In the genomic region with DNA sequence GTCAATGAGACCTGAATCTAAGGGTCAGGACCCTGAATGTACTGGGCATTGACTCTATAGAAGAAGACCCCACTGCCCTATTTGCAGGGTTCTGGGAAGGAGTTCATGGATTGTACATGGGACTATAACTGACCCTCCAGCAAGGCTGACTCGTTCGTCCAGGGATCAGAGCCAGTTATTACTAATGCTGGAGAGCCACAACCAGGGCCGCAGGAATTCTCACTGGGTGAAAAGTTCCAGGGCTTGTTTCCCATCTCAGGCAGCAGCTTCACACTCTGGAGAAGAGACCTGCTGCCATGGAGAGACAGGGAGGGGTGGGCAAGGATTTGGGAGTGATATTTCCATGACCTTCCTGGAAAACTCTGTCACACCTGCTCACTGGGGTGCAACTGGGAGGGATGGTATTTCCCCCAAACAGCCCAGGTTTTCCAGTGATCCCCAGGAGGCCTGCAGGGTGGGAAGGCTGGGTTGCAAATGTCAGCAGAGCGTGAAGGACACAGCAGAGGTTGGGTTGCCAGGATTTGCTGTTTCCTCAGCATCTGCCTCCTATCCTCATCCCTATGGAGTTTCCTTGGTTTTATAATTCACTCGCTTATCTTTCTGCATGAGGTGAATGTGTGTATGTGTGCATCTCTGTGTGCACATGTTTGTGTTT, we compare ENCODE assay signal across 25 mouse cellular contexts.
A peak's percentile ranks its signal among the peaks of the same experiment; 100 is the strongest.
DNase-seq lines count a peak whose midpoint lies in the region; ATAC-seq and TF ChIP-seq lines count a peak whose summit lies in the region.
"Had no signal": no experiment of that assay in that cellular context is flagged by ENCODE, and none has a peak within 500 bp of the region (broad histone marks: within the 10 kb centered on the region; RNA-seq: fewer than 3 reads in every experiment).

No protein-coding gene starts in this region.

- no peak for TF ChIP-seq CTCF in Patski (IDR thresholded peaks at IDR 0.05)
- TF ChIP-seq CTCF in left cerebral cortex, adult 2 months (IDR thresholded peaks at IDR 0.05), result no peak

- H3K4me1 ChIP-seq in kidney, embryonic 14.5 days (ENCODE audit: control insufficient read depth, insufficient read depth, low read length), result peaks cover 11% of the 10 kb centered on the region; the same call in 1 of the 2 replicates
- H3K4me1 ChIP-seq: embryonic facial prominence, embryonic 13.5 days; forebrain, embryonic 13.5 days; liver, embryonic 15.5 days; lung, embryonic 15.5 days; stomach, embryonic 15.5 days had no signal

- H3K4me2 ChIP-seq in kidney, embryonic 14.5 days (replicated peaks; ENCODE audit: low read depth, low read length), result no peak overlapping the region
- H3K4me2 ChIP-seq: embryonic facial prominence, embryonic 13.5 days; forebrain, embryonic 13.5 days; heart, embryonic 11.5 days; liver, embryonic 15.5 days; lung, embryonic 15.5 days; stomach, embryonic 15.5 days had no signal

- H3K27me3 ChIP-seq in kidney, embryonic 14.5 days (ENCODE audit: control insufficient read depth, insufficient read depth, low read length), result no peaks in the 10 kb centered on the region
- no peaks in the 10 kb centered on the region for H3K27me3 ChIP-seq in Patski
- H3K27me3 ChIP-seq: embryonic facial prominence, embryonic 13.5 days; forebrain, embryonic 13.5 days; liver, embryonic 15.5 days; lung, embryonic 15.5 days; stomach, embryonic 15.5 days had no signal

- 54% methylated on average over 5 of the region's 5 CpGs for WGBS in kidney, embryonic 14.5 days

- H3K27ac ChIP-seq in kidney, embryonic 14.5 days (ENCODE audit: low read depth, low read length), result 0 out of 2 replicates have a peak overlapping the region, but pooled peaks have one; percentile 42
- no peak overlapping the region for H3K27ac ChIP-seq in left cerebral cortex, adult 2 months
- H3K27ac ChIP-seq: embryonic facial prominence, embryonic 13.5 days; forebrain, embryonic 13.5 days; kidney, postnatal 0 days; liver, embryonic 15.5 days; lung, embryonic 15.5 days; stomach, embryonic 15.5 days had no signal

- in situ Hi-C loops in Patski (cut with MboI; ENCODE audit: low pct_unique_long_range_greater_than_20kb), result no loop called here

- no peak for ATAC-seq in kidney, embryonic 14.5 days (ENCODE audit: low FRiP score, low TSS enrichment)
- peak; percentile 46 for ATAC-seq in Patski
- ATAC-seq: CD4-positive, CD25-positive, alpha-beta regulatory T cell, adult 4 months; forebrain, embryonic 13.5 days had no signal

- POLR2A ChIA-PET in Patski (lab: Charles Lee), result interaction anchor here (0.7 kb wide), 1 partner anchor 380 kb away, joined by 4 read pairs; no protein-coding TSS in a partner anchor

- H3K9me3 ChIP-seq in kidney, embryonic 14.5 days (ENCODE audit: control insufficient read depth, low read length), result no peaks in the 10 kb centered on the region
- H3K9me3 ChIP-seq: embryonic facial prominence, embryonic 13.5 days; forebrain, embryonic 13.5 days; liver, embryonic 15.5 days; lung, embryonic 15.5 days; stomach, embryonic 15.5 days had no signal

- DNase-seq in gastrocnemius, adult 18-20 months (ENCODE audit: low spot score), result peak; percentile 38
- DNase-seq in gastrocnemius, postnatal 36 days, result no peak
- no peak for DNase-seq in kidney, postnatal 10 days
- peak; percentile 53 for DNase-seq in Patski (ENCODE audit: low read depth, low spot score)
- DNase-seq in kidney, postnatal 36 days, result peak; percentile 13 to 20
- DNase-seq in left cerebral cortex, adult 2 months (ENCODE audit: extremely low spot score in 1 of 2, low spot score in 2 of 2), result no peak
- DNase-seq: adrenal gland, postnatal 10 days; cerebellum, adult 18-20 months; cerebellum, postnatal 36 days; embryo, embryonic 11 days; heart, adult 11 months; liver; lung, postnatal 4 days; thymus, adult 18-20 months; thymus, postnatal 36 days had no signal

- no peaks in the 10 kb centered on the region for H3K36me3 ChIP-seq in kidney, embryonic 14.5 days (ENCODE audit: control insufficient read depth, insufficient read depth, low read length)
- H3K36me3 ChIP-seq: embryonic facial prominence, embryonic 13.5 days; liver, embryonic 15.5 days; lung, embryonic 15.5 days; stomach, embryonic 15.5 days had no signal

- intact Hi-C loops in gastrocnemius, postnatal 36 days (cut with DNase I), result no loop called here
- intact Hi-C loops in left cerebral cortex, adult 2 months (cut with DNase I), result no loop called here

- H3K9ac ChIP-seq in kidney, embryonic 14.5 days (ENCODE audit: low read depth, low read length), result no peak overlapping the region
- H3K9ac ChIP-seq: embryonic facial prominence, embryonic 13.5 days; forebrain, embryonic 13.5 days; liver, embryonic 15.5 days; lung, embryonic 15.5 days; stomach, embryonic 15.5 days had no signal

- CTCF ChIA-PET in Patski (lab: Charles Lee), result interaction anchor here (1.3 kb wide), 1 partner anchor 36 kb away, joined by 3 read pairs; no protein-coding TSS in a partner anchor

- no peak overlapping the region for H3K4me3 ChIP-seq in kidney, embryonic 14.5 days (ENCODE audit: low read length)
- H3K4me3 ChIP-seq in left cerebral cortex, adult 2 months, result no peak overlapping the region
- H3K4me3 ChIP-seq: embryonic facial prominence, embryonic 13.5 days; erythroblast, embryonic 14.5 days; forebrain, embryonic 13.5 days; liver, embryonic 15.5 days; lung, embryonic 15.5 days; stomach, embryonic 15.5 days had no signal

Comparison
In these comparisons a context has a peak if more than half of its experiments do, and no peak if none do; other contexts are left out.
1. DNase-seq: peak in gastrocnemius, adult 18-20 months (single experiment), Patski (single experiment) and kidney, postnatal 36 days (2 of 2); none in gastrocnemius, postnatal 36 days (0 of 2), kidney, postnatal 10 days (single experiment) and left cerebral cortex, adult 2 months (0 of 2).